Mouse (Mus musculus) MEL (cell line): ENCODE data around the gene Crisp4.

Experiments used
- EP300 ChIP-seq, 2 experiments: IDR thresholded peaks; 2 replicates each; pipeline ENCODE4 v1.6.1; 2011; ENCODE audit warnings: improper control_type of control experiment in 2 of 2, low read length in 2 of 2, low read depth in 1 of 2, mild to moderate bottlenecking in 1 of 2
- GATA1 ChIP-seq: IDR thresholded peaks from 2 replicates; pipeline ENCODE4 v1.6.1; 2011; ENCODE audit warnings: low read depth, low read length, improper control_type of control experiment
- KAT2A ChIP-seq: conservative IDR thresholded peaks from 2 replicates; pipeline ENCODE4 v1.6.1; 2012; ENCODE audit warnings: low read depth, low read length, improper control_type of control experiment, inconsistent platforms
- POLR2A ChIP-seq, 2 experiments: IDR thresholded peaks; 2 replicates each; pipeline ENCODE4 v1.6.1; 2011 to 2012; ENCODE audit warnings: low read length in 2 of 2, mild to moderate bottlenecking in 2 of 2, control low read depth in 1 of 2, improper control_type of control experiment in 1 of 2, low read depth in 1 of 2, moderate library complexity in 1 of 2; ENCODE audit not compliant: control insufficient read depth in 1 of 2, insufficient read depth in 1 of 2, poor library complexity in 1 of 2
- ZKSCAN1 ChIP-seq: IDR thresholded peaks from 2 replicates; pipeline ENCODE4 v1.6.1; 2012; ENCODE audit warnings: low read depth, mild to moderate bottlenecking, inconsistent platforms, low read length, improper control_type of control experiment, moderate library complexity

GRCm38 (mm10) chr1:18131691-18132090 lies 14.0 kb downstream of the Crisp4 start:
- TF ChIP-seq ZKSCAN1 (no peak), EP300 (IDR thresholded peaks at IDR 0.05; ENCODE audit: low read depth in 1 of 2, low read length in 2 of 2) (no peak), GATA1 (no peak), KAT2A (no peak), POLR2A (IDR thresholded peaks at IDR 0.05; ENCODE audit: control insufficient read depth in 1 of 2, insufficient read depth in 1 of 2, low read depth in 1 of 2, low read length in 2 of 2, poor library complexity in 1 of 2) (no peak)
